Mouse (Mus musculus) left cerebral cortex, adult 8-10 months (tissue): ENCODE data around the gene 4930505A04Rik. TPM values are rescaled to one million over a fixed set of nuclear protein-coding genes. Genes with fewer than 3 reads are reported as not detected.
A peak's percentile ranks its signal among the peaks of the same experiment; 100 is the strongest.
"Not testable (repeated sequence)": the region's sequence is repeated elsewhere in the genome, so short reads cannot be mapped to it uniquely, and the experiment has no call there.

Source experiments
- DNase-seq, 2 experiments: peaks; one replicate each; pipeline ENCODE4 v3.0.0; 2022; ENCODE audit warnings: low spot score in 2 of 2
- total RNA-seq, 4 experiments: library from RNA; stranded (reverse); gene quantifications; 2 replicates each; pipeline ENCODE4 v1.2.4; 2022

4930505A04Rik gene
- 1 to 10 TPM in 1 of 4 experiments, under 1 TPM in 2, not detected in 1; 0.38 to 1.4 (median 0.64) TPM for total RNA-seq

- DNase-seq: peak; percentile 74 to 93
Observed at GRCm38 (mm10) chr11:30471751-30472593, at the start of gene 4930505A04Rik. Gene 4930505A04Rik (minus strand): TSS chr11:30471827.

GRCm38 (mm10) chr11:30517133-30517532 lies 45.5 kb upstream of the 4930505A04Rik start:
- no peak for DNase-seq

GRCm38 (mm10) chr11:30508178-30508577 lies 36.6 kb upstream of the 4930505A04Rik start:
- no peak for DNase-seq

- no peak for DNase-seq
Observed at GRCm38 (mm10) chr11:30498738-30499355, 27.2 kb upstream of the 4930505A04Rik start.

- no peak for DNase-seq
Observed at GRCm38 (mm10) chr11:30497151-30497550, 25.5 kb upstream of the 4930505A04Rik start.

- no peak for DNase-seq
Observed at GRCm38 (mm10) chr11:30491515-30492260, 20.1 kb upstream of the 4930505A04Rik start.

- no peak for DNase-seq
Observed at GRCm38 (mm10) chr11:30488183-30488582, 16.6 kb upstream of the 4930505A04Rik start.

- no peak for DNase-seq
Observed at GRCm38 (mm10) chr11:30483286-30483685, 11.7 kb upstream of the 4930505A04Rik start.

- DNase-seq: no peak
Observed at GRCm38 (mm10) chr11:30471187-30471586, 440 bp downstream of the 4930505A04Rik start.

GRCm38 (mm10) chr11:30454331-30454730 lies 17.3 kb downstream of the 4930505A04Rik start:
- DNase-seq: no peak

GRCm38 (mm10) chr11:30448126-30448525 lies 23.5 kb downstream of the 4930505A04Rik start:
- DNase-seq: no peak

GRCm38 (mm10) chr11:30447561-30447960 lies 24.1 kb downstream of the 4930505A04Rik start:
- no peak for DNase-seq

- DNase-seq: not testable (repeated sequence)
Observed at GRCm38 (mm10) chr11:30444192-30444905, 27.3 kb downstream of the 4930505A04Rik start.

GRCm38 (mm10) chr11:30443746-30444145 lies 27.9 kb downstream of the 4930505A04Rik start:
- DNase-seq: no peak

- DNase-seq: peak in 1 of 2 experiments; percentile 65
Observed at GRCm38 (mm10) chr11:30433256-30433950, 38.2 kb downstream of the 4930505A04Rik start.

GRCm38 (mm10) chr11:30405581-30405980 lies 66.0 kb downstream of the 4930505A04Rik start:
- no peak for DNase-seq

- no peak for DNase-seq
Observed at GRCm38 (mm10) chr11:30404619-30405200, 66.9 kb downstream of the 4930505A04Rik start.

- DNase-seq: no peak
Observed at GRCm38 (mm10) chr11:30394351-30394750, 77.3 kb downstream of the 4930505A04Rik start.

GRCm38 (mm10) chr11:30383076-30383475 lies 88.6 kb downstream of the 4930505A04Rik start:
- no peak for DNase-seq
